Mouse (Mus musculus): ENCODE results near the gene Fgf16. TPM values are rescaled to one million over a fixed set of nuclear protein-coding genes. Genes with fewer than 3 reads are reported as not detected.

Gene Fgf16
- polyA plus RNA-seq (2015; fragmentation: Illumina TruSeq; extraction: RNeasy Lipid Tissue Mini Kit (QIAGEN cat#74804); ENCODE audit: insufficient read depth, low read depth, low replicate concordance), result 0.50 TPM

DNA sequence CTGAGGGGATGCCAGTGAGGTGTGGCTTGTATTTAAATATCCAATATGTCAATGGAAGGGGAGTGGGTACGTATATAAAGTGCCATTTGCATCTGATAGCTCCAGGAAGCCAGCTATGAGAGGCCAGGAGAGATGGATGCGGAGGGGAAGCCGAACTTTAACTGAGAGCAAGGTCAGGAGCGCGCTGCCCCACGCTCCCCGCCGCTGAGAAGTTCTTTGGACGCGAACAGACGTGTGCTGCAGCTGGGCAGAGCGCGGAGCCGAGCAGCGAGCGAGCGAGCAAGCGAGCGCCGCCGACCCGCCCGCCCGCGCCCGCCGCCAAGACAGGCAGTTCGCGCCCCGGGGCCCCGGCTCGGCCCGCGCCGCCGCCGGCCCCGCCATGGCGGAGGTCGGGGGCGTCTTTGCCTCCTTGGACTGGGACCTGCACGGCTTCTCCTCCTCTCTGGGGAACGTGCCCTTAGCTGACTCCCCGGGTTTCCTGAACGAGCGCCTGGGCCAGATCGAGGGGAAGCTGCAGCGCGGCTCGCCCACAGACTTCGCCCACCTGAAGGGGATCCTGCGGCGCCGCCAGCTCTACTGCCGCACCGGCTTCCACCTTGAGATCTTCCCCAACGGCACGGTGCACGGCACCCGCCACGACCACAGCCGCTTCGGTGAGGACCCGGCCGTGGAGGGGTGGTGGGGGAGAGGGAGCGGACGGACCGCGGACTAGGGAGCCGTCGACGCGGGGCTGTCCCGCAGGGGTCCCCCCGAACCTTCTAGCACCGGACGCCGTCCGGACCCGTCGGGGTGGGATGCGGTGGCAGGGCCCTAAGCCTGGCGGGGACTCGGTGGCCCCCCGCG lies at the start of gene Fgf16:
Gene Fgf16 (plus strand): TSS at position 118 of the 843 bp plus-strand sequence.

Other genes starting within 250 kb of the Fgf16 start
- gene Atrx, start 165.1 kb downstream of the Fgf16 start, polyA plus RNA-seq (2015; fragmentation: Illumina TruSeq; extraction: RNeasy Lipid Tissue Mini Kit (QIAGEN cat#74804); ENCODE audit: insufficient read depth, low read depth, low replicate concordance), result 24.8 TPM
- gene Magt1, start 247.6 kb downstream of the Fgf16 start, polyA plus RNA-seq (2015; fragmentation: Illumina TruSeq; extraction: RNeasy Lipid Tissue Mini Kit (QIAGEN cat#74804); ENCODE audit: insufficient read depth, low read depth, low replicate concordance), result 22.1 TPM

All from pancreas, adult 10 weeks (tissue).